Mouse (Mus musculus) G1E (cell line): ENCODE results near the gene Rbms1. TPM values are rescaled to one million over a fixed set of nuclear protein-coding genes. Genes with fewer than 3 reads are reported as not detected.

Source experiments
- ATAC-seq: 2 replicates; pipeline ENCODE4 v1.8.0; 2016; ENCODE audit warnings: mild to moderate bottlenecking; ENCODE audit not compliant: insufficient number of reproducible peaks, poor library complexity, low FRiP score, severe bottlenecking; ENCODE audit errors: extremely low read depth
- DNase-seq: peaks from one replicate; pipeline ENCODE4 v3.0.0; 2012; ENCODE audit warnings: low spot score
- H3K27me3 ChIP-seq: 2 replicates; pipeline ENCODE4 v1.6.1; 2012; ENCODE audit warnings: mild to moderate bottlenecking, low read length, inconsistent platforms; ENCODE audit not compliant: insufficient read depth
- H3K36me3 ChIP-seq: replicated peaks from 2 replicates; pipeline ENCODE3; 2012; ENCODE audit warnings: mild to moderate bottlenecking, inconsistent platforms
- H3K4me1 ChIP-seq: 2 replicates; pipeline ENCODE4 v1.6.1; 2012; ENCODE audit warnings: low read depth, low read length, inconsistent platforms, mixed read lengths; ENCODE audit not compliant: insufficient read depth
- H3K4me3 ChIP-seq: 2 replicates; pipeline ENCODE4 v1.5.1; 2012; ENCODE audit warnings: low read depth, mild to moderate bottlenecking, inconsistent platforms, low read length, moderate library complexity, mixed read lengths
- H3K9me3 ChIP-seq: replicated peaks from 2 replicates; pipeline ENCODE4 v1.6.1; 2012; ENCODE audit warnings: inconsistent platforms
- CTCF ChIP-seq: IDR thresholded peaks from 2 replicates; pipeline ENCODE4 v1.5.1; 2012; ENCODE audit warnings: low read depth, low read length, inconsistent platforms, mixed read lengths
- GATA1 ChIP-seq: IDR thresholded peaks from 2 replicates; pipeline ENCODE4 v1.6.1; 2012; ENCODE audit warnings: borderline replicate concordance, low read length, inconsistent platforms, mixed read lengths
- GATA2 ChIP-seq: IDR thresholded peaks from 2 replicates; pipeline ENCODE4 v1.6.1; 2012; ENCODE audit warnings: low read depth, low read length, inconsistent platforms, borderline replicate concordance
- POLR2AphosphoS5 ChIP-seq: IDR thresholded peaks from 2 replicates; pipeline ENCODE4 v1.6.1; 2012; ENCODE audit warnings: low read depth, low read length, inconsistent platforms; ENCODE audit not compliant: insufficient replicate concordance
- TAL1 ChIP-seq: conservative IDR thresholded peaks from 2 replicates; pipeline ENCODE4 v1.6.1; 2012; ENCODE audit warnings: low read depth, low read length, inconsistent platforms, mixed read lengths
- polyA plus RNA-seq: library from polyadenylated mRNA; stranded (reverse); fragments of >175 nt; gene quantifications from 2 replicates; pipeline ENCODE4 v1.2.3, GENCODE M21; 2012
- total RNA-seq, 2 experiments: library from RNA; stranded (forward) in 1 of 2; stranded (reverse) in 1 of 2; fragments of 200-1000 nt in 1 of 2; fragments of >200 nt in 1 of 2; fragmentation: Nextera tagmentation in 1 of 2; gene quantifications; 2 replicates each; pipeline ENCODE4 v1.2.3; 2014 to 2017

Gene Rbms1
- total and polyA plus RNA-seq, 3 experiments: 61.7 to 109 (median 99.6) TPM

GRCm38 (mm10) chr2:60804763-60805162 lies 158.2 kb downstream of the Rbms1 start:
- ATAC-seq (no peak), DNase-seq (no peak)
- peaks cover 52% of the 10 kb centered on the region for H3K4me1 ChIP-seq
- TF ChIP-seq TAL1 (no peak), GATA1 (no peak), CTCF (no peak), POLR2AphosphoS5 (no peak), GATA2 (no peak)
- H3K36me3 ChIP-seq: peaks cover 74% of the 10 kb centered on the region
- no peaks in the 10 kb centered on the region for H3K9me3 ChIP-seq
- no peak overlapping the region for H3K4me3 ChIP-seq
- H3K27me3 ChIP-seq: no peaks in the 10 kb centered on the region

GRCm38 (mm10) chr2:60803377-60803776 lies 159.6 kb downstream of the Rbms1 start:
- ATAC-seq: no peak

GRCm38 (mm10) chr2:60802828-60803227 lies 160.2 kb downstream of the Rbms1 start:
- Histone ChIP-seq H3K9me3 (no peaks in the 10 kb centered on the region), H3K27me3 (no peaks in the 10 kb centered on the region), H3K4me1 (peaks cover 40% of the 10 kb centered on the region), H3K4me3 (no peak overlapping the region), H3K36me3 (peaks cover 74% of the 10 kb centered on the region)
- no peak for ATAC-seq
- no peak for DNase-seq
- TF ChIP-seq POLR2AphosphoS5: no peak
- no peak for TF ChIP-seq GATA1
- TF ChIP-seq TAL1: no peak
- TF ChIP-seq GATA2: no peak
- no peak for TF ChIP-seq CTCF

More at GRCm38 (mm10) chr2:60803377-60803776, 159.6 kb downstream of the Rbms1 start:
- peaks cover 43% of the 10 kb centered on the region for H3K4me1 ChIP-seq
- no peak for TF ChIP-seq CTCF
- TF ChIP-seq GATA2: no peak
- TF ChIP-seq GATA1: no peak
- TF ChIP-seq POLR2AphosphoS5: no peak
- no peak for TF ChIP-seq TAL1
- H3K36me3 ChIP-seq: peaks cover 75% of the 10 kb centered on the region
- no peaks in the 10 kb centered on the region for H3K9me3 ChIP-seq
- no peaks in the 10 kb centered on the region for H3K27me3 ChIP-seq
- no peak overlapping the region for H3K4me3 ChIP-seq
- no peak for DNase-seq

- peaks cover 39% of the 10 kb centered on the region for H3K4me1 ChIP-seq
- H3K9me3 ChIP-seq: no peaks in the 10 kb centered on the region
- no peak for DNase-seq
- TF ChIP-seq GATA2 (no peak), GATA1 (no peak), POLR2AphosphoS5 (no peak), CTCF (peak; percentile 12; the same call in 1 of the 2 replicates), TAL1 (no peak)
- no peaks in the 10 kb centered on the region for H3K27me3 ChIP-seq
- ATAC-seq: no peak
- no peak overlapping the region for H3K4me3 ChIP-seq
- H3K36me3 ChIP-seq: peaks cover 72% of the 10 kb centered on the region
Measured at GRCm38 (mm10) chr2:60802191-60802590, 160.8 kb downstream of the Rbms1 start.

GRCm38 (mm10) chr2:60801571-60802155 lies 161.3 kb downstream of the Rbms1 start:
- H3K36me3 ChIP-seq: peaks cover 75% of the 10 kb centered on the region
- no peak for TF ChIP-seq POLR2AphosphoS5
- TF ChIP-seq GATA1: no peak
- no peak for TF ChIP-seq TAL1
- no peak for TF ChIP-seq CTCF
- TF ChIP-seq GATA2: no peak
- H3K27me3 ChIP-seq: no peaks in the 10 kb centered on the region
- ATAC-seq (no peak), DNase-seq (no peak)
- no peak overlapping the region for H3K4me3 ChIP-seq
- H3K9me3 ChIP-seq: no peaks in the 10 kb centered on the region
- H3K4me1 ChIP-seq: peaks cover 40% of the 10 kb centered on the region

DNA sequence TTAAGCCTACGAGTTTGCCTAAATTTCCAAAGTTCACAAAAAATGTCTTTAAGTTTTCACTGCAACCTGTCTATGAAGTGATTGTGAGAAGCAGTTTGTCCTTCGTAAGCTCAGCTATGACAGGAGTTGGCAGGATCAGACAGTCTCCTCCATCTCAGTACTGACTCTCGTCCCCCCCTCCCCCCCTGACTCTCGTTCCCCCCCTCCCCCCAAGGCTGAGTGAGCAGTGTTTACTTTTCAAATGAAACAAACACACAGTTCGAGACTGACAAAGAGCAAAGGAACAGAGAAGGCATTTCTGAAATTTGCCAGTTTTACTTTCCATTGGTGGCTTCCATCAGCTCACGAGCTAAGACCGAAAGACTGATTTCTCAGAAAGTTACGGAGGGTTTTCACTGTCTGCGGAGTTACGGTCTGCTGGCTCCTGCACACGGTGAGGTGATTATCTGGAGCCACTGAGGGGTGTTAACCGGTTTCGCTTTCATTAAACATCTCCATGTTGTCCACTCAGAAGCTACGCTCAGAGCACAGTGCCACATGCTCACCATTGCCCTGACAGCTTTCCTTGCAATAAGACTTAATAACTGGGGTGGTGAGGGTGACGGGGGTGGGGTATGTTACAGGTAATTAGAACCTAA lies 162.0 kb downstream of the Rbms1 start:
- Histone ChIP-seq H3K9me3 (no peaks in the 10 kb centered on the region), H3K27me3 (no peaks in the 10 kb centered on the region), H3K36me3 (peaks cover 77% of the 10 kb centered on the region), H3K4me1 (peaks cover 46% of the 10 kb centered on the region), H3K4me3 (no peak overlapping the region)
- ATAC-seq (no peak), DNase-seq (no peak)
- TF ChIP-seq TAL1: no peak
- no peak for TF ChIP-seq GATA1
- no peak for TF ChIP-seq GATA2
- TF ChIP-seq POLR2AphosphoS5: no peak
- no peak for TF ChIP-seq CTCF
